Mouse (Mus musculus) megakaryocyte, embryonic 14.5 days (primary cell): ENCODE results near the gene Acta2.

Experiments used
- FLI1 ChIP-seq: IDR thresholded peaks from 2 replicates; pipeline ENCODE4 v1.6.1; 2012; ENCODE audit warnings: low read length, inconsistent platforms, mixed read lengths
- GATA1 ChIP-seq: IDR thresholded peaks from 3 replicates; pipeline ENCODE4 v1.6.1; 2012; ENCODE audit warnings: mixed read lengths, low read length, inconsistent platforms, borderline replicate concordance

DNA sequence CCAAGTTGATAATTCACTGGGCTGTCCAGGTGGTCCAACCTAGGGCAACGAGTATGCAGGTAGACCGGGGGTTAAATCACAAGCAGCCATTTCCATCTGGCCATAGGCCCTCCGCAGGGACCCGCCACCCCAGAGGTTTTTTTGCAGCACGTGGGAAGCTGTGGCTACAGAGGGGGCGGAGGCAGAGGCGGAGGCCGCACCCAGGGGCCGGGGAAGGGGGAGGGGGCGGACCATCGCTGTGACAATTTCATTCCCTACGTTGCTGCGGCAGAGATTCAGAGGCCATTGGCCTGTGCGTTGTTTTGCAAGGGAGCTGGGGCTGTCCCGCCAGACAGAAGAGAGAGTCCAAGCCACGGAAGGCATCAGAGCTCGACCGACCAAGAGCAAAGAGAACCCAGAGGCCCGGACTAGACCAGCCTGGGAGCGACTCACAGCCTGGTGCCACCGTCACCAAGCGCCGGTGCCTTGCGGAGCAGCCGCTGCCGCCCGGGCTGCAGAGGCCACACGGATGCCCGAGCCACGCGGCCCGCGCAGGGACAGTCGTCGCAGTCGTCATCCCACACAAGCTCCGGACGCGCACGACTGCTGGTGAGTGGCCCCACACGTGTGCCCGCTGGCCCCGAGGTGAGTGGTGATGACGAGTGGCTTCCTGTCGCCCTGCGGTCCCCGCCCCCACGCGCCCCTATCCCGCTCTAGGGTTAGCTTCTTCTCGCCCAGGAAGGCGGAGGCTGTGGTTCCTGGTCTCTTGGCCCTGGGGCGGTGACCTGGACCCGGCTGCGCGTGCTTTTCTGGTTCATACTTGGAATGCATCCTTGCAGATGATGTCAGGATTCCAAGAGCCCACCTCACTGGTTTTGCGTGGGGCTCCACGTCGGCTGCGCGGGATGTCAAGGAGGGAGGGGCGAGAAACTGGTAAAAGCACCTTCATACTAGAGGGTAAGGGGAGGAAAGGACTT lies 63.1 kb downstream of the Acta2 start, which contains the start of gene Stambpl1:
- TF ChIP-seq FLI1: no peak
- TF ChIP-seq GATA1: no peak
